In the genomic region with DNA sequence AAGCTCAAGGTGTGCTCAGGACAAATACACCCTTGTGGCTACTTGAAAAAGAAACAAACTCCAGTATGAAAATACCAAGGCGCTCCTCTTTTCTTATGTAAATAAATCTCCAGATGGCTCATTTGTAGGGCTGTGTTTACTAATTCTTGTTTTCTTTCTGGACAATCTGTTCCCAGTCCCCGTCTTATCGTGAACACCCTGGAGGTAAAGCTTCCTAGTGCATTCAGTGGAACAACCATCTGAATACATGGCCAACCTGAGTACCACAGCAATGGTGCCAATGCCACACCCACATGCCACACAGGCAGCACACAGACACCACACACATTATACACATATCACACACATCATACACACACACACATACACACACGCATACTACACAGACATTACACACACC, we compare ENCODE assay signal across 24 mouse cellular contexts.
DNase-seq lines count a peak whose midpoint lies in the region; ATAC-seq and TF ChIP-seq lines count a peak whose summit lies in the region.
"Had no signal": no experiment of that assay in that cellular context is flagged by ENCODE, and none has a peak within 500 bp of the region (broad histone marks: within the 10 kb centered on the region; RNA-seq: fewer than 3 reads in every experiment).

No protein-coding gene starts in this region.

- H3K4me2 ChIP-seq in lung, embryonic 14.5 days: no peak overlapping the region
- H3K4me2 ChIP-seq: embryonic facial prominence, embryonic 15.5 days; heart, embryonic 12.5 days; intestine, embryonic 15.5 days; liver, embryonic 15.5 days; midbrain, embryonic 13.5 days had no signal

- H3K9me3 ChIP-seq in lung, embryonic 14.5 days (ENCODE audit: low read depth, low read length): no peaks in the 10 kb centered on the region
- H3K9me3 ChIP-seq: embryonic facial prominence, embryonic 15.5 days; heart, embryonic 12.5 days; hindbrain, embryonic 10.5 days; intestine, embryonic 15.5 days; liver, embryonic 15.5 days; midbrain, embryonic 13.5 days had no signal

- H3K27me3 ChIP-seq in lung, embryonic 14.5 days (ENCODE audit: insufficient read depth, low read length): no peaks in the 10 kb centered on the region
- H3K27me3 ChIP-seq: embryonic facial prominence, embryonic 15.5 days; heart, embryonic 12.5 days; intestine, embryonic 15.5 days; liver, embryonic 15.5 days had no signal

- 0 out of 2 replicates have a peak overlapping the region, but pooled peaks have one; percentile 12 for H3K27ac ChIP-seq in lung, embryonic 14.5 days (ENCODE audit: low read depth)
- H3K27ac ChIP-seq: intestine, embryonic 15.5 days; liver, embryonic 15.5 days; midbrain, embryonic 13.5 days had no signal

- DNase-seq in lung, embryonic 14.5 days: no peak
- no peak for DNase-seq in lung, postnatal 10 days
- DNase-seq in ES-CJ7 (ENCODE audit: low read depth, low spot score) (peak; percentile 5), R1 (ENCODE audit: low read depth, low spot score) (peak; percentile 41)
- DNase-seq in lung, postnatal 36 days: peak; percentile 33
- DNase-seq in natural killer cell, adult 2 months (ENCODE audit: low spot score in 2 of 2): no peak
- no peak for DNase-seq in kidney, adult 9 months
- DNase-seq: B cell, adult 2 months; cerebellum, adult 18-20 months; cerebellum, postnatal 25 days; embryo, embryonic 11 days; gastrocnemius, postnatal 10 days; heart, postnatal 10 days; kidney, adult 8-10 months; kidney, postnatal 14 days; left cerebral cortex, postnatal 4 days; liver had no signal

- 36% methylated on average over 4 of the region's 4 CpGs for WGBS in lung, embryonic 14.5 days

- peaks cover 30% of the 10 kb centered on the region for H3K4me1 ChIP-seq in lung, embryonic 14.5 days (ENCODE audit: insufficient read depth)
- H3K4me1 ChIP-seq: liver, embryonic 15.5 days had no signal

- no peak for ATAC-seq in lung, embryonic 14.5 days (ENCODE audit: insufficient read depth)
- ATAC-seq: hindbrain, embryonic 16.5 days; midbrain, embryonic 13.5 days had no signal

- no peak overlapping the region for H3K4me3 ChIP-seq in lung, embryonic 14.5 days (ENCODE audit: low read depth, low read length)
- H3K4me3 ChIP-seq: embryonic facial prominence, embryonic 15.5 days; heart, embryonic 12.5 days; hindbrain, embryonic 10.5 days; intestine, embryonic 15.5 days; liver, embryonic 15.5 days; midbrain, embryonic 13.5 days had no signal

- no peaks in the 10 kb centered on the region for H3K36me3 ChIP-seq in lung, embryonic 14.5 days (ENCODE audit: insufficient read depth)
- H3K36me3 ChIP-seq: embryonic facial prominence, embryonic 15.5 days; heart, embryonic 12.5 days; hindbrain, embryonic 10.5 days; intestine, embryonic 15.5 days; liver, embryonic 15.5 days; midbrain, embryonic 13.5 days had no signal

- no peak overlapping the region for H3K9ac ChIP-seq in lung, embryonic 14.5 days
- H3K9ac ChIP-seq: embryonic facial prominence, embryonic 15.5 days; heart, embryonic 12.5 days; intestine, embryonic 15.5 days; liver, embryonic 15.5 days; midbrain, embryonic 13.5 days had no signal

- no peak for TF ChIP-seq CTCF in lung, embryonic 14.5 days (IDR thresholded peaks at IDR 0.05; ENCODE audit: low read depth)

Comparison
In these comparisons a context has a peak if more than half of its experiments do, and no peak if none do; other contexts are left out.
1. DNase-seq: peak in ES-CJ7 (single experiment), R1 (single experiment) and lung, postnatal 36 days (single experiment); none in lung, embryonic 14.5 days (single experiment), lung, postnatal 10 days (single experiment), natural killer cell, adult 2 months (0 of 2) and kidney, adult 9 months (single experiment).